Mouse (Mus musculus) MEL (cell line): ENCODE data around the gene Rpl18a.

Experiments
- CHD2 ChIP-seq: IDR thresholded peaks from 2 replicates; pipeline ENCODE4 v1.6.1; 2011; ENCODE audit warnings: low read length, improper control_type of control experiment
- CTCF ChIP-seq, 3 experiments: IDR thresholded peaks in 2 of 3; conservative IDR thresholded peaks in 1 of 3; 2 replicates each; pipeline ENCODE4 v1.5.1; 2011 to 2012; ENCODE audit warnings: low read length in 3 of 3, low read depth in 2 of 3, mild to moderate bottlenecking in 2 of 3, improper control_type of control experiment in 1 of 3, inconsistent platforms in 1 of 3, mixed read lengths in 1 of 3, moderate library complexity in 1 of 3; ENCODE audit not compliant: control insufficient read depth in 1 of 3, insufficient read depth in 1 of 3, poor library complexity in 1 of 3, severe bottlenecking in 1 of 3
- E2F4 ChIP-seq: IDR thresholded peaks from 2 replicates; pipeline ENCODE4 v1.6.1; 2011; ENCODE audit warnings: low read depth, low read length, improper control_type of control experiment, borderline replicate concordance
- EP300 ChIP-seq, 2 experiments: IDR thresholded peaks; 2 replicates each; pipeline ENCODE4 v1.6.1; 2011; ENCODE audit warnings: improper control_type of control experiment in 2 of 2, low read length in 2 of 2, low read depth in 1 of 2, mild to moderate bottlenecking in 1 of 2
- GABPA ChIP-seq: IDR thresholded peaks from 2 replicates; pipeline ENCODE4 v1.6.1; 2012; ENCODE audit warnings: low read depth, mild to moderate bottlenecking, inconsistent platforms, low read length, improper control_type of control experiment, moderate library complexity
- GATA1 ChIP-seq: IDR thresholded peaks from 2 replicates; pipeline ENCODE4 v1.6.1; 2011; ENCODE audit warnings: low read depth, low read length, improper control_type of control experiment
- KAT2A ChIP-seq: conservative IDR thresholded peaks from 2 replicates; pipeline ENCODE4 v1.6.1; 2012; ENCODE audit warnings: low read depth, low read length, improper control_type of control experiment, inconsistent platforms
- MXI1 ChIP-seq: IDR thresholded peaks from 2 replicates; pipeline ENCODE4 v1.6.1; 2011; ENCODE audit warnings: mild to moderate bottlenecking, low read depth, low read length, improper control_type of control experiment
- NRF1 ChIP-seq: IDR thresholded peaks from 2 replicates; pipeline ENCODE4 v1.6.1; 2014; ENCODE audit warnings: low read depth, mild to moderate bottlenecking, inconsistent platforms, low read length, improper control_type of control experiment, moderate library complexity; ENCODE audit not compliant: poor library complexity, insufficient read depth, severe bottlenecking
- POLR2A ChIP-seq, 2 experiments: IDR thresholded peaks; 2 replicates each; pipeline ENCODE4 v1.6.1; 2011 to 2012; ENCODE audit warnings: low read length in 2 of 2, mild to moderate bottlenecking in 2 of 2, control low read depth in 1 of 2, improper control_type of control experiment in 1 of 2, low read depth in 1 of 2, moderate library complexity in 1 of 2; ENCODE audit not compliant: control insufficient read depth in 1 of 2, insufficient read depth in 1 of 2, poor library complexity in 1 of 2
- POLR2AphosphoS5 ChIP-seq: IDR thresholded peaks from 2 replicates; pipeline ENCODE4 v1.6.1; 2012; ENCODE audit warnings: low read depth, borderline replicate concordance, mild to moderate bottlenecking, inconsistent platforms, low read length, moderate library complexity, mixed read lengths
- ZKSCAN1 ChIP-seq: IDR thresholded peaks from 2 replicates; pipeline ENCODE4 v1.6.1; 2012; ENCODE audit warnings: low read depth, mild to moderate bottlenecking, inconsistent platforms, low read length, improper control_type of control experiment, moderate library complexity

GRCm38 (mm10) chr8:70941478-70941877 is 44.3 kb upstream of the Rpl18a start:
- TF ChIP-seq KAT2A (no peak), POLR2A (IDR thresholded peaks at IDR 0.05; ENCODE audit: control insufficient read depth in 1 of 2, insufficient read depth in 1 of 2, low read depth in 1 of 2, low read length in 2 of 2, poor library complexity in 1 of 2) (no peak), CHD2 (no peak), MXI1 (no peak), ZKSCAN1 (no peak), NRF1 (no peak), CTCF (IDR thresholded peaks at IDR 0.05 in 2 of 3, conservative IDR thresholded peaks at IDR 0.05 in 1 of 3; ENCODE audit: control insufficient read depth in 1 of 3, insufficient read depth in 1 of 3, low read depth in 2 of 3, low read length in 3 of 3, poor library complexity in 1 of 3, severe bottlenecking in 1 of 3) (peak in 2 of 3 experiments; percentile 17 to 25; a peak in 3 of 6 replicates), GATA1 (no peak), EP300 (IDR thresholded peaks at IDR 0.05; ENCODE audit: low read depth in 1 of 2, low read length in 2 of 2) (no peak), POLR2AphosphoS5 (no peak), GABPA (no peak), E2F4 (no peak)
